Mouse (Mus musculus) heart, embryonic 13.5 days (tissue): Measurements from ENCODE around the gene Grin2a. TPM values are rescaled to one million over a fixed set of nuclear protein-coding genes. Genes with fewer than 3 reads are reported as not detected.

Source experiments
- ATAC-seq: fragments of 200-750 bp; cut with Nextera tagmentation; 2 replicates; pipeline ENCODE4 v1.8.0; 2017; ENCODE audit warnings: moderate TSS enrichment; ENCODE audit not compliant: insufficient number of reproducible peaks, low FRiP score, low TSS enrichment; ENCODE audit errors: extremely low read depth
- H3K27ac ChIP-seq: fragments of 300-500 bp; sonication (generic); replicated peaks from 2 replicates; pipeline ENCODE4 v1.5.1; 2015; ENCODE audit warnings: moderate library complexity, mild to moderate bottlenecking, inconsistent platforms
- H3K27me3 ChIP-seq: fragments of 300-500 bp; sonication (generic); replicated peaks from 2 replicates; pipeline ENCODE4 v1.6.1; 2015; ENCODE audit warnings: mild to moderate bottlenecking, inconsistent platforms
- H3K36me3 ChIP-seq: fragments of 300-500 bp; sonication (generic); 2 replicates; pipeline ENCODE4 v1.6.1; 2015; ENCODE audit warnings: mild to moderate bottlenecking, inconsistent platforms
- H3K4me1 ChIP-seq: fragments of 300-500 bp; sonication (generic); 2 replicates; pipeline ENCODE4 v1.6.1; 2015; ENCODE audit warnings: inconsistent platforms
- H3K4me2 ChIP-seq: fragments of 300-500 bp; sonication (generic); 2 replicates; pipeline ENCODE4 v1.6.1; 2015; ENCODE audit warnings: inconsistent platforms, mild to moderate bottlenecking, moderate library complexity
- H3K4me3 ChIP-seq: fragments of 300-500 bp; sonication (generic); 2 replicates; pipeline ENCODE4 v1.5.1; 2015; ENCODE audit warnings: moderate library complexity, mild to moderate bottlenecking, inconsistent platforms
- H3K9ac ChIP-seq: fragments of 300-500 bp; sonication (generic); 2 replicates; pipeline ENCODE4 v1.6.1; 2015; ENCODE audit warnings: inconsistent platforms, mild to moderate bottlenecking, moderate library complexity
- H3K9me3 ChIP-seq: fragments of 300-500 bp; sonication (generic); 2 replicates; pipeline ENCODE4 v1.6.1; 2016; ENCODE audit warnings: inconsistent platforms
- WGBS: fragments of 180-500 bp; shearing (Covaris S2); methylation state at CpG from one replicate; pipeline ENCODE4 v1.1.7; 2015; ENCODE audit warnings: mixed read lengths; 5-methylcytosine and 5-hydroxymethylcytosine counted together
- polyA plus RNA-seq: library from polyadenylated mRNA; unstranded; fragments of >200 nt; fragmentation: Nextera tagmentation; extraction: Ambion mirVana; gene quantifications from 2 replicates; pipeline ENCODE4 v1.2.1, GENCODE M21; 2015

Gene Grin2a
- polyA plus RNA-seq, 1 experiment from 2014 or later = 0.90 TPM

GRCm38 (mm10) chr16:9857758-9858157 lies 137.6 kb downstream of the Grin2a start:
- Histone ChIP-seq H3K27me3 (no peaks in the 10 kb centered on the region), H3K36me3 (no peaks in the 10 kb centered on the region), H3K9ac (no peak overlapping the region), H3K27ac (no peak overlapping the region), H3K4me3 (no peak overlapping the region), H3K4me2 (no peak overlapping the region), H3K9me3 (no peaks in the 10 kb centered on the region), H3K4me1 (no peaks in the 10 kb centered on the region)
- ATAC-seq = no peak
- 59% methylated on average over 2 of the region's 2 CpGs for WGBS

DNA sequence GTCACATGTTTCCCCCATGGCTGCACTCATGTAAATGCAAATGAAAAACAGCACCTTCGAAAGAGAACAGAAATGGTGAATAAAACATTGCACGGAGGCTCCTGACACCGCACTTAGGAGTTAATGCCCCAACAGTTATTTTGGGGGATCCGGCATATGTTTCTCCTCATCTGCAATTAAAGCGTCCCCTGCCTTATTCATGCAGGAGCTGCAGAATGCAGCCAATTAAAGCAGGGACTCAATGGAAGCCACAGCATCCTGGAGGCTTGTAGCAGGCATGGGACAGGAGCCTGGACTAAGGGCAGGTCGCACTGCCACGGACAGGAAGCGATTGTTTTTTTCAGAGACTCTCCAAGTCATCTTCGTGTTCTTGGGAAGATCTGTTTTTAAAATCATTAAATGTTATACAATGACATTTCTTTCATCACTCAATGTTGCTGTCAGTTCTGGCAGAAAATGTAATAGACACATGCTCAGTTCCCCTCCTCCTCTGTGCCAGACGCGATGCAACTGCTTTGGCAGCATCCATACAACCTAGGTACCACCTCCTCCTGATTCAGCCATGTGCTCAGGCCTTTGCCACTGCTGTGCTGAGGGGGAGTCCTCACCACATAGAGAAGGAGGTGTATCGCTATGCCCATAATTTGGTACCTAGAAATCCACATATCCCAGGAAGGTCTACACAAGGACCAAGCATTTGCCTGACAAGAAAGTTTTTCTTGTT lies 143.9 kb downstream of the Grin2a start:
- no peaks in the 10 kb centered on the region for H3K27me3 ChIP-seq
- no peaks in the 10 kb centered on the region for H3K4me1 ChIP-seq
- WGBS = 77% methylated on average over 12 of the region's 12 CpGs
- no peak for ATAC-seq
- no peak overlapping the region for H3K27ac ChIP-seq
- H3K4me3 ChIP-seq = no peak overlapping the region
- H3K4me2 ChIP-seq = no peak overlapping the region
- H3K9me3 ChIP-seq = no peaks in the 10 kb centered on the region
- no peaks in the 10 kb centered on the region for H3K36me3 ChIP-seq
- H3K9ac ChIP-seq = no peak overlapping the region

DNA sequence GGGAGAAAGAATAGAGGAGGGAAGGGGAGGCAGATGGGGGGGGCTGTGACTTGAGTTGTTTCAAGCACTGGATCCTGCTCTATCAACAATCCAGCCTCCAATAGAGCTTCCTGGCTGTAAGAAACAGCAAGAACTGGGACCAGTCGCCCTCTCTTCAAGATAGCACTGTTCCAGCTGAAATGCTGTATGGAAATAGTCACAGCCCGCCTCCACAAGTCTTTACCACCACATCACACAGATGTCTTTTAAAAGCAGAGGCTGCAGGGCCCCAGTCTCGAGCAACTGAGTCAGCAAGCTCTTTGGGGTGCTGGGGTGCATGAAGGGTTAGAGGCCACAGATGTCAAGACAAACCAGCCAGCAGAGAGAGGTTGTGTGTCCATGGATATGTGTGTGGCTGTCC lies 153.9 kb downstream of the Grin2a start:
- Histone ChIP-seq H3K4me3 (no peak overlapping the region), H3K36me3 (no peaks in the 10 kb centered on the region), H3K4me1 (no peaks in the 10 kb centered on the region), H3K9me3 (no peaks in the 10 kb centered on the region), H3K9ac (no peak overlapping the region), H3K4me2 (no peak overlapping the region), H3K27me3 (no peaks in the 10 kb centered on the region), H3K27ac (no peak overlapping the region)
- ATAC-seq = no peak
- WGBS = 48% methylated on average over 3 of the region's 3 CpGs

- H3K27me3 ChIP-seq = no peaks in the 10 kb centered on the region
- H3K4me1 ChIP-seq = no peaks in the 10 kb centered on the region
- no peaks in the 10 kb centered on the region for H3K36me3 ChIP-seq
- H3K27ac ChIP-seq = no peak overlapping the region
- no peak overlapping the region for H3K4me3 ChIP-seq
- H3K9me3 ChIP-seq = no peaks in the 10 kb centered on the region
- no peak for ATAC-seq
- H3K4me2 ChIP-seq = no peak overlapping the region
- WGBS = 35% methylated on average over 8 of the region's 8 CpGs
- H3K9ac ChIP-seq = no peak overlapping the region
Measured at GRCm38 (mm10) chr16:9836542-9836941, 158.8 kb downstream of the Grin2a start.

DNA sequence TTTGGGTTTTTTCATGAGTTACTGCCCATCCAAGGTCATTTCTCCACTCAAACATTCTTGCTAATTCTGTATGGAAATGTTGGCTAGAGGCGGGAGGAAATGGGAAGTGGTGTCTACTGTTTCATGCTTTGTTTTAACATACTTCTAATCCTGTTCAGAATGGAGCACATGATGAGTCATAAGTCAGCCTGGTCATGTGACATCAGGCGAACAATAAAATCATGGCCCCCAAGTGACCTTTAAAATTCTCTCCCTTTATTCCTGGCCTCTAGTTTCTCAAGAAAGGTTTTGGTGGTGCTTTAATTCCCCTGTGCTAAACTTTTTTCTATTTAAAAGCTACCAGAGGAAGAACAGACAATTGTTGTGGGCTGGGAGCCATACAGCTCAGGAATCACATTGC lies 161.1 kb downstream of the Grin2a start:
- WGBS = 63% methylated on average over 2 of the region's 2 CpGs
- Histone ChIP-seq H3K9me3 (no peaks in the 10 kb centered on the region), H3K4me3 (no peak overlapping the region), H3K4me2 (no peak overlapping the region), H3K27me3 (no peaks in the 10 kb centered on the region), H3K27ac (no peak overlapping the region), H3K36me3 (no peaks in the 10 kb centered on the region), H3K9ac (no peak overlapping the region), H3K4me1 (no peaks in the 10 kb centered on the region)
- ATAC-seq = no peak

DNA sequence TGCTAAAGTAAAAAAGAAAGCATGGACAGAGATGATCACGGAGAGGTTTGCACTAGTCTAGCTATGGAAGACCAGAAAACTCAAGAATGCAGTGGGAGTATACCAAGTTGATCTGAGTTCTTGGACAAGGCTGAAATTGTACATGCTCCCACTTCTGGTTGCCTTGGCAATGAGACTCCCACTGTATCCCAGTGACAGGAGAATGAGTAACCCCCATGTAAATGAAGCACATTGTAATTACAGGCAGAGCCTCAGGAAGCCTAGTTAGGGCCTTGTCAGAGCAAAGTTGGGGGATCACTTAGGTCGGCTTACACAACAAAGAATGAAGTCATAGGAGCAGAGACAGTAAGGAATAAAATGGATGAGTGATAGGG lies 170.3 kb downstream of the Grin2a start:
- ATAC-seq = no peak

GRCm38 (mm10) chr16:9824436-9825109 lies 170.8 kb downstream of the Grin2a start:
- no peaks in the 10 kb centered on the region for H3K36me3 ChIP-seq
- no peaks in the 10 kb centered on the region for H3K27me3 ChIP-seq
- no peak overlapping the region for H3K27ac ChIP-seq
- H3K4me3 ChIP-seq = no peak overlapping the region
- 72% methylated on average over 4 of the region's 4 CpGs for WGBS
- no peaks in the 10 kb centered on the region for H3K4me1 ChIP-seq
- no peaks in the 10 kb centered on the region for H3K9me3 ChIP-seq
- no peak for ATAC-seq
- H3K9ac ChIP-seq = no peak overlapping the region
- H3K4me2 ChIP-seq = no peak overlapping the region

More for the DNA sequence above, 170.3 kb downstream of the Grin2a start:
- H3K36me3 ChIP-seq = no peaks in the 10 kb centered on the region
- WGBS = 61% methylated on average over 2 of the region's 2 CpGs
- H3K27ac ChIP-seq = no peak overlapping the region
- no peak overlapping the region for H3K4me2 ChIP-seq
- H3K9ac ChIP-seq = no peak overlapping the region
- H3K4me3 ChIP-seq = no peak overlapping the region
- H3K4me1 ChIP-seq = no peaks in the 10 kb centered on the region
- H3K9me3 ChIP-seq = no peaks in the 10 kb centered on the region
- H3K27me3 ChIP-seq = no peaks in the 10 kb centered on the region

- H3K4me1 ChIP-seq = no peaks in the 10 kb centered on the region
- no peak for ATAC-seq
- no peak overlapping the region for H3K4me3 ChIP-seq
- no peaks in the 10 kb centered on the region for H3K36me3 ChIP-seq
- no peaks in the 10 kb centered on the region for H3K9me3 ChIP-seq
- H3K27ac ChIP-seq = no peak overlapping the region
- no peaks in the 10 kb centered on the region for H3K27me3 ChIP-seq
- H3K4me2 ChIP-seq = no peak overlapping the region
- H3K9ac ChIP-seq = no peak overlapping the region
Measured at GRCm38 (mm10) chr16:9823686-9824085, 171.7 kb downstream of the Grin2a start.

GRCm38 (mm10) chr16:9819508-9819907 lies 175.9 kb downstream of the Grin2a start:
- no peak overlapping the region for H3K27ac ChIP-seq
- no peak overlapping the region for H3K4me2 ChIP-seq
- no peaks in the 10 kb centered on the region for H3K36me3 ChIP-seq
- H3K4me1 ChIP-seq = no peaks in the 10 kb centered on the region
- no peaks in the 10 kb centered on the region for H3K27me3 ChIP-seq
- no peak overlapping the region for H3K4me3 ChIP-seq
- no peaks in the 10 kb centered on the region for H3K9me3 ChIP-seq
- no peak for ATAC-seq
- WGBS = 50% methylated on average over 3 of the region's 3 CpGs
- no peak overlapping the region for H3K9ac ChIP-seq

DNA sequence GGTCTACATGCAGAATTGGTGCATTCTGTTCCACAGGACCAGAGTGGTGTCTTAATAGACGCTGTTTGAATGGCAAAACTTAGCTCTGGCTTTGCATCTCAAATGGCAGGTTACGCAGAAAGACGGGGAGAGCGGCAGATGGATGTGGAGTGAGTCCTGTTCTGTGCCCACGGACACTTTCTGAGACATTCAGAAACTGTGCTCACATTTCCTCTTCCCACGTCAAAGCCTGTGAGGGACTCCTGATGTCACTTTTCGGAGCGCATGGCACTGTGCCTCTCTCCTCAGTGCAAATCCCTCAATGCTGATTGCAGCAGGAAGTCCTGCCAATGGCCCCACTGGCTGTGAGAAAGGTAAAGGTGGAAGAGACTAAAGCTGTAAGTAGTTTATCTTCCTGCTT lies 194.0 kb downstream of the Grin2a start:
- Histone ChIP-seq H3K27me3 (no peaks in the 10 kb centered on the region), H3K27ac (no peak overlapping the region), H3K4me2 (no peak overlapping the region), H3K9me3 (no peaks in the 10 kb centered on the region), H3K4me3 (no peak overlapping the region), H3K9ac (no peak overlapping the region), H3K36me3 (no peaks in the 10 kb centered on the region), H3K4me1 (peaks cover 6% of the 10 kb centered on the region; the same call in 1 of the 2 replicates)
- WGBS = 71% methylated on average over 8 of the region's 8 CpGs
- no peak for ATAC-seq

DNA sequence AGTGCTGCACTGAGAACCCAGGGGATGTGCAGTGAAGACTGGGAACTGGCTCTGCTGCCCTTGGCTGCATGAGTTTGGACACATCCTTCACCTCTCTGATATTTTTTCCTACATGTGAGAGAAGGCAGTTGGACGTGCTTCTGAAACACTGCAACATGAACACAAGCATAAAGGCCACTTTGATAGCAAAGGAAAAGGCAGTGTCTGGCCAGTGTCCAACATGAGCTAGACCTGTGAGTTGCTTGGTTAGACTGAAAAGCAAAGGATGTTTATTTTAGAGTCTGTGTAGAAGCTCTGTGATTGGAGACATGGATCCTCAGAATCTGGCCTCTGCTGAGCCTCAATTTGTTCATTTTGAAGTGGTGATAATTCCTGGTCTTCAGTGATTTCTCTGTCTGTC lies 195.1 kb downstream of the Grin2a start:
- 26% methylated on average over 1 of the region's 1 CpGs for WGBS

GRCm38 (mm10) chr16:9792976-9793375 lies 202.4 kb downstream of the Grin2a start:
- ATAC-seq = no peak
- Histone ChIP-seq H3K9me3 (no peaks in the 10 kb centered on the region), H3K36me3 (no peaks in the 10 kb centered on the region), H3K9ac (no peak overlapping the region), H3K27me3 (no peaks in the 10 kb centered on the region), H3K27ac (no peak overlapping the region), H3K4me3 (no peak overlapping the region), H3K4me1 (no peaks in the 10 kb centered on the region), H3K4me2 (no peak overlapping the region)
- 69% methylated on average over 2 of the region's 2 CpGs for WGBS

More for the DNA sequence above, 195.1 kb downstream of the Grin2a start:
- Histone ChIP-seq H3K9me3 (no peaks in the 10 kb centered on the region), H3K36me3 (no peaks in the 10 kb centered on the region), H3K9ac (no peak overlapping the region), H3K4me1 (peaks cover 6% of the 10 kb centered on the region; the same call in 1 of the 2 replicates), H3K27me3 (no peaks in the 10 kb centered on the region), H3K4me2 (no peak overlapping the region), H3K27ac (0 out of 2 replicates have a peak overlapping the region, but pooled peaks have one; percentile 8), H3K4me3 (no peak overlapping the region)
- ATAC-seq = no peak
